Mouse (Mus musculus): ENCODE measurements around the gene Ceacam10. TPM values are rescaled to one million over a fixed set of nuclear protein-coding genes. Genes with fewer than 3 reads are reported as not detected.

Ceacam10 gene
- total RNA-seq, 2 experiments from 2014 or later = not detected

Other genes starting within 250 kb of the Ceacam10 start
- gene Irgq, start 246.5 kb upstream of the Ceacam10 start, total RNA-seq (2021) = 10 to 100 TPM; 20.4 to 24.1 TPM
- not detected for gene Pinlyp, start 231.1 kb upstream of the Ceacam10 start, total RNA-seq (2021)
- gene Xrcc1, start 230.9 kb upstream of the Ceacam10 start, total RNA-seq (2021) = 10 to 100 TPM; 37.6 to 41.3 TPM
- gene Ethe1, start 189.7 kb upstream of the Ceacam10 start, total RNA-seq (2021) = 10 to 100 TPM; 27.9 to 34.2 TPM
- under 1 TPM in 1 of 2 experiments, not detected in 1; 0.30 TPM for gene Zfp575, start 189.6 kb upstream of the Ceacam10 start, total RNA-seq (2021)
- 1 to 10 TPM; 5.4 to 5.8 TPM for gene Phldb3, start 166.4 kb upstream of the Ceacam10 start, total RNA-seq (2021)
- under 1 TPM; 0.36 to 0.92 TPM for gene Lypd3, start 140.7 kb upstream of the Ceacam10 start, total RNA-seq (2021)
- not detected for gene Tex101, start 100.5 kb upstream of the Ceacam10 start, total RNA-seq (2021)
- gene BC049730, start 68.0 kb upstream of the Ceacam10 start, total RNA-seq (2021) = not detected
- gene Gm4763, start 50.3 kb upstream of the Ceacam10 start, total RNA-seq (2021) = not detected
- gene Cd177, start 16.9 kb upstream of the Ceacam10 start, total RNA-seq (2021) = under 1 TPM in 1 of 2 experiments, not detected in 1; 0.20 TPM
- gene Gm9844, start 85.0 kb downstream of the Ceacam10 start, total RNA-seq (2021) = not detected
- gene Lypd4, start 92.7 kb downstream of the Ceacam10 start, total RNA-seq (2021) = not detected
- gene Dmrtc2, start 92.9 kb downstream of the Ceacam10 start, total RNA-seq (2021) = not detected
- gene Rps19, start 107.2 kb downstream of the Ceacam10 start, total RNA-seq (2021) = 1,000 to 10,000 TPM in 1 of 2 experiments, 100 to 1,000 TPM in 1; 964 to 1,011 TPM
- under 1 TPM; 0.20 to 0.26 TPM for gene Cd79a, start 120.2 kb downstream of the Ceacam10 start, total RNA-seq (2021)
- gene Arhgef1, start 125.7 kb downstream of the Ceacam10 start, total RNA-seq (2021) = 10 to 100 TPM; 79.5 to 91.5 TPM
- gene Gm4881, start 167.3 kb downstream of the Ceacam10 start, total RNA-seq (2021) = not detected
- 100 to 1,000 TPM; 325 to 361 TPM for gene Rabac1, start 195.5 kb downstream of the Ceacam10 start, total RNA-seq (2021)
- gene Atp1a3, start 228.8 kb downstream of the Ceacam10 start, total RNA-seq (2021) = 100 to 1,000 TPM in 1 of 2 experiments, 10 to 100 TPM in 1; 69.6 to 106 TPM

Measured in adrenal gland, postnatal 36 days (tissue).